Mouse (Mus musculus): ENCODE measurements at regions not wholly inside any gene's neighbourhood (a gene's known extent, or its start where the extent isn't known, plus 50 kb on each side); places are given as distances from the start of the nearest gene placed in this dataset.
A peak's percentile ranks its signal among the peaks of the same experiment; 100 is the strongest.

GRCm38 (mm10) chr8:115476071-115476470 is 231.5 kb downstream of the Maf start:
- DNase-seq: no peak

- no peak for DNase-seq
Observed at GRCm38 (mm10) chr8:115475156-115475555, 232.4 kb downstream of the Maf start.

- no peak for DNase-seq
Observed at GRCm38 (mm10) chr8:115473974-115474373, 233.6 kb downstream of the Maf start.

GRCm38 (mm10) chr8:115466553-115466952 is 241.0 kb downstream of the Maf start:
- peak; percentile 9 to 12 for DNase-seq

GRCm38 (mm10) chr8:115466122-115466521 is 241.5 kb downstream of the Maf start:
- DNase-seq: no peak

GRCm38 (mm10) chr8:115462657-115463056 is 244.9 kb downstream of the Maf start:
- no peak for DNase-seq

GRCm38 (mm10) chr8:115458119-115458518 is 249.5 kb downstream of the Maf start:
- DNase-seq: no peak

GRCm38 (mm10) chr8:115450789-115451188 is 256.8 kb downstream of the Maf start:
- no peak for DNase-seq

- no peak for DNase-seq
Observed at GRCm38 (mm10) chr8:115448367-115448766, 259.2 kb downstream of the Maf start.

GRCm38 (mm10) chr8:115444519-115444918 is 263.1 kb downstream of the Maf start:
- no peak for DNase-seq

- DNase-seq: no peak
Observed at GRCm38 (mm10) chr8:115441943-115442550, 265.5 kb downstream of the Maf start.

- DNase-seq: no peak
Observed at GRCm38 (mm10) chr8:115441323-115441722, 266.3 kb downstream of the Maf start.

GRCm38 (mm10) chr8:115440151-115440550 is 267.4 kb downstream of the Maf start:
- no peak for DNase-seq

GRCm38 (mm10) chr8:115439512-115439911 is 268.1 kb downstream of the Maf start:
- no peak for DNase-seq

- no peak for DNase-seq
Observed at GRCm38 (mm10) chr8:115437956-115438355, 269.6 kb downstream of the Maf start.

- no peak for DNase-seq
Observed at GRCm38 (mm10) chr8:115436356-115436721, 271.3 kb downstream of the Maf start.

GRCm38 (mm10) chr8:115435720-115436355 is 271.8 kb downstream of the Maf start:
- no peak for DNase-seq

- DNase-seq: no peak
Observed at GRCm38 (mm10) chr8:115432396-115433040, 275.1 kb downstream of the Maf start.

GRCm38 (mm10) chr8:115430793-115431192 is 276.8 kb downstream of the Maf start:
- DNase-seq: no peak

GRCm38 (mm10) chr8:115429291-115429883 is 278.2 kb downstream of the Maf start:
- no peak for DNase-seq

GRCm38 (mm10) chr8:115428528-115429290 is 278.9 kb downstream of the Maf start:
- peak; percentile 51 to 55 for DNase-seq

- no peak for DNase-seq
Observed at GRCm38 (mm10) chr8:115428022-115428421, 279.6 kb downstream of the Maf start.

- DNase-seq: no peak
Observed at GRCm38 (mm10) chr8:115427490-115427889, 280.1 kb downstream of the Maf start.
